Mouse (Mus musculus) CH12.LX (cell line): ENCODE data around the gene Gm4553.

Experiments used
- CTCF ChIP-seq, 2 experiments: IDR thresholded peaks in 1 of 2; conservative IDR thresholded peaks in 1 of 2; 2 replicates each; pipeline ENCODE4 v1.5.1; 2011 to 2012; ENCODE audit warnings: low read depth in 2 of 2, low read length in 2 of 2, improper control_type of control experiment in 1 of 2, inconsistent platforms in 1 of 2, mild to moderate bottlenecking in 1 of 2, moderate library complexity in 1 of 2
- HCFC1 ChIP-seq: IDR thresholded peaks from 2 replicates; pipeline ENCODE4 v1.6.1; 2012; ENCODE audit warnings: low read depth, mild to moderate bottlenecking, inconsistent platforms, low read length, improper control_type of control experiment
- POLR2A ChIP-seq: IDR thresholded peaks from 2 replicates; pipeline ENCODE4 v1.6.1; 2011; ENCODE audit warnings: low read depth, mild to moderate bottlenecking, improper control_type of control experiment, low read length

DNA sequence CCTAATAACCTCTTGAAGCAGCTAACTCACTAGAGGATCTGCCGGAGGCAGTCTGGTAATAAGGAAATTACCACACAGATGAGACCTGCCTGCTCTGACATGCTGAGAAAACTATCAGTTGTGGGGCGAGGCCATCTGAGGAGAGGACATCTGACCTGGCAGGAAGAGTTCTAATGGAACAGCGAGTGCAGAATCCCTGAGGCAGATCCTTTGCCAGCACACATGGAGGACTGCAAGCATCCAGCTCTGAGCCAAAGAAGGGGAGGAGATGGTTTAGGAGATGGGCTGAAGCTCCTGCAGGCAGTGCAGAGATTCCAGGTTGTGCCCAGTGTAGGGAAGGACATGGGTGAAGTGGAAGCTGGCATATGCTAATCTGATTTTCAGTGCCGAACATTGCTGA, 13.3 kb downstream of the Gm4553 start:
- no peak for TF ChIP-seq HCFC1
- no peak for TF ChIP-seq POLR2A
- TF ChIP-seq CTCF (conservative IDR thresholded peaks at IDR 0.05 in 1 of 2, IDR thresholded peaks at IDR 0.05 in 1 of 2; ENCODE audit: low read depth in 2 of 2, low read length in 2 of 2), result no peak
